Mouse (Mus musculus): ENCODE data around the gene Olfr605. TPM values are rescaled to one million over a fixed set of nuclear protein-coding genes. Genes with fewer than 3 reads are reported as not detected.
"Not testable (repeated sequence)": the region's sequence is repeated elsewhere in the genome, so short reads cannot be mapped to it uniquely, and the experiment has no call there.

Gene Olfr605
- not detected in 2 replicates for polyA plus RNA-seq (2015; fragmentation: Nextera tagmentation; extraction: Ambion mirVana)

GRCm38 (mm10) chr7:103445339-103445738 lies at the start of gene Olfr605:
Gene Olfr605, minus strand, starts transcription at chr7:103445439.
- Histone ChIP-seq H3K4me2 (no peak within 1 kb of the TSS), H3K27ac (no peak within 1 kb of the TSS), H3K4me3 (no peak within 1 kb of the TSS), H3K36me3 (no peaks in the 10 kb centered on the region), H3K27me3 (no peaks in the 10 kb centered on the region), H3K4me1 (no peaks in the 10 kb centered on the region), H3K9me3 (no peaks in the 10 kb centered on the region), H3K9ac (no peak within 1 kb of the TSS)
- ATAC-seq (ENCODE audit: borderline replicate concordance, extremely low read depth, low FRiP score, low TSS enrichment), result no peak
- 75% methylated on average over 1 of the region's 1 CpGs for WGBS

- not testable (repeated sequence) for H3K4me3 ChIP-seq; H3K27me3 ChIP-seq; H3K9me3 ChIP-seq; H3K4me2 ChIP-seq; H3K36me3 ChIP-seq; H3K4me1 ChIP-seq; H3K9ac ChIP-seq; ATAC-seq (ENCODE audit: borderline replicate concordance, extremely low read depth, low FRiP score, low TSS enrichment); H3K27ac ChIP-seq
- 81% methylated on average over 9 of the region's 9 CpGs for WGBS
These were observed 31.9 kb upstream of the Olfr605 start for GRCm38 (mm10) chr7:103477106-103477505.

- no peaks in the 10 kb centered on the region for H3K36me3 ChIP-seq
- no peak within 1 kb of the TSS for H3K4me2 ChIP-seq
- H3K9me3 ChIP-seq, result no peaks in the 10 kb centered on the region
- no peak within 1 kb of the TSS for H3K9ac ChIP-seq
- H3K4me1 ChIP-seq, result no peaks in the 10 kb centered on the region
- H3K27me3 ChIP-seq, result no peaks in the 10 kb centered on the region
- no peak within 1 kb of the TSS for H3K27ac ChIP-seq
- no peak within 1 kb of the TSS for H3K4me3 ChIP-seq
- no peak for ATAC-seq (ENCODE audit: borderline replicate concordance, extremely low read depth, low FRiP score, low TSS enrichment)
These were observed 24.3 kb upstream of the Olfr605 start, which contains the start of gene Olfr608 for GRCm38 (mm10) chr7:103469577-103469976. Gene Olfr608, plus strand, starts transcription at chr7:103469877.

DNA sequence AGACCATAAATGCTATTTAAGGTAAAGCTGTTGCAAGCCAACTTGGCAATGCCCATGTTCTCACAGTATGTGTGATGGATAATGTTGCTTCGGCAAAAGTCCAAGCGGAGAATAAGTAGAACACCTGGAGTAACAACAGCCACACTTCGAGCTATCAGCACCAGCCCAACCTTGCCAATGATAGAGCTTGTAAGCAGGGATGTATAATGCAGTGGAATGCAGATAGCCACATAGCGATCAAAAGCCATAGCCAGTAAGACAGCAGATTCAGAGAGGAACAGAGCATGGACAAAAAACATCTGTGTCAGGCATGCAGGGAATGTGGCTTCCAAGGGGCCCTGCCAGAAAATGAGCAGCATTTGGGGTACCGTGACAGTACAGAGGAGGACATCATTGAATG lies 15.4 kb upstream of the Olfr605 start:
- Histone ChIP-seq H3K9ac (no peak overlapping the region), H3K36me3 (no peaks in the 10 kb centered on the region), H3K27ac (no peak overlapping the region), H3K4me2 (no peak overlapping the region), H3K4me3 (no peak overlapping the region), H3K27me3 (no peaks in the 10 kb centered on the region), H3K9me3 (no peaks in the 10 kb centered on the region), H3K4me1 (no peaks in the 10 kb centered on the region)
- ATAC-seq (ENCODE audit: borderline replicate concordance, extremely low read depth, low FRiP score, low TSS enrichment), result no peak
- 70% methylated on average over 5 of the region's 5 CpGs for WGBS

DNA sequence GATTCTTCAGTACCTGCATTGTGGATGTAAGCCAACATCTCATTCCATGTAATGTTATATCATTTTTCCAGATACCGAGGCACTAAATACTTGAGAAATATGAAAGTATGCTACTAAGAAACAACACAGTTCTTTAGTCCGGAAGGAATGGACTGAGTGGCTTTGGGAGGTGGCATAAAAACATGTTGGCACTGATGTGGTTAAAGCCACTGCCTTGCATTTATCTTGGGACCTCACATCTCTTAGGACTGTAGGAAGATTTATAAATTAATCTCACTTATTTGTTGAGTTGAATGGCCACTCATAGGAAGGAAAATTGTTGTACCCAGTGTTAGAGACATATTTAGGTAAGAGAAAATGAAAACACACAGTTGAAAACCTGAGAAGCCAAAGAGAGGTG lies 3.5 kb upstream of the Olfr605 start, which contains the start of gene Olfr606:
Gene Olfr606 (plus strand): TSS at position 301 of the 400 bp plus-strand sequence.
- 87% methylated on average over 2 of the region's 2 CpGs for WGBS
- no peak within 1 kb of the TSS for H3K27ac ChIP-seq
- H3K4me1 ChIP-seq, result no peaks in the 10 kb centered on the region
- no peak within 1 kb of the TSS for H3K4me2 ChIP-seq
- no peak within 1 kb of the TSS for H3K9ac ChIP-seq
- no peaks in the 10 kb centered on the region for H3K36me3 ChIP-seq
- H3K9me3 ChIP-seq, result no peaks in the 10 kb centered on the region
- no peak within 1 kb of the TSS for H3K4me3 ChIP-seq
- ATAC-seq (ENCODE audit: borderline replicate concordance, extremely low read depth, low FRiP score, low TSS enrichment), result no peak
- H3K27me3 ChIP-seq, result no peaks in the 10 kb centered on the region

GRCm38 (mm10) chr7:103414772-103415171 lies 30.5 kb downstream of the Olfr605 start, which contains the start of gene Usp17lc:
Gene Usp17lc, plus strand, starts transcription at chr7:103415072.
- not testable (repeated sequence) for H3K4me3 ChIP-seq; H3K4me1 ChIP-seq; H3K27ac ChIP-seq; H3K4me2 ChIP-seq; H3K9ac ChIP-seq; H3K9me3 ChIP-seq; ATAC-seq (ENCODE audit: borderline replicate concordance, extremely low read depth, low FRiP score, low TSS enrichment); H3K27me3 ChIP-seq; H3K36me3 ChIP-seq
- WGBS, result 42% methylated on average over 1 of the region's 1 CpGs

DNA sequence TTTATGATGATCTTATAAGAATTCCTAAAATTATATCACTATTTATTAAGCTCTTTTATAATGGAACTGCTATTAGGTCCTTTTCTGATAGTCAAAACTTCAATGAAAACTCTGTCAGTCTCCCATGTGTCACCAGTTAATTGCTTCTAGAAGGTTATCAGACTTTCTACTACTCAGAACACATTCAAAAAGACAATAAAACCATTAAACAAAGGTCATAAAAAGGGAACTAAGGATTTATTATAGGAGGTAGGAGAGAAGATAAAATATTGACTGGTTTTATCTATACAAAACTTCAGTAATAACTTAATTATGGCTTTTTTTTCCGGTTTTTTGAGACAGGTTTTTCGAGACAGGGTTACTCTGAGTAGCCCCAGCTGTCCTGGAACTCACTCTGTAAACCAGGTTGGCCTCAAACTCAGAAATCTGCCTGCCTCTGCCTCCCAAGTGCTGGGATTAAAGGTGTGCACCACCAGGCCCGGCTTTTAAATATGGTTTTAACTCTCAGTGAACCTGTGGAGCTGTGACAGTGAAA lies 38.7 kb downstream of the Olfr605 start:
- WGBS, result 63% methylated on average over 3 of the region's 3 CpGs
- H3K4me1 ChIP-seq, result not testable (repeated sequence)

DNA sequence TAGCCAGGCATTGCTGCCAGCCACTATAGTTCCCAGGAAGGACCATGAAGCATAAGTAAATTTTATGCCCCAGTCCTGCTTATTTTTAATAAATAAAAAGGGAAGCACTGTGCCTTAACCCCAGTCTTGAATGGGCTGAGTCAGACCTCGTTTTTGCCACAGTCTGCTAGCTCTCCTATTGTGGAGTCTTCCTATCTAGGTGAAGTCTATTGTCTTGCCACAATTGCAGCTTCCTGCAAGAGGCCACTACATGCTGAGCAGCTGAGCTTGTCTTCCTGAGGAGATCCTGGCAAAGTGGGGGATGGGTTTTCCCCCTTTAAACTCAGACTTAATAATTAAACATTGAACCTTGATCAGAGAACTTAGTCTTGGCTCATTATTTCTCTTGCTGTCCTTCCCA lies 46.3 kb downstream of the Olfr605 start:
- 6% methylated on average over 1 of the region's 1 CpGs for WGBS
- ATAC-seq (ENCODE audit: borderline replicate concordance, extremely low read depth, low FRiP score, low TSS enrichment), result no peak

More for the DNA sequence above, 38.7 kb downstream of the Olfr605 start:
- not testable (repeated sequence) for H3K4me3 ChIP-seq; H3K27me3 ChIP-seq; ATAC-seq (ENCODE audit: borderline replicate concordance, extremely low read depth, low FRiP score, low TSS enrichment); H3K9ac ChIP-seq; H3K27ac ChIP-seq; H3K9me3 ChIP-seq; H3K4me2 ChIP-seq; H3K36me3 ChIP-seq

GRCm38 (mm10) chr7:103397758-103398157 lies 47.5 kb downstream of the Olfr605 start:
- Histone ChIP-seq H3K9me3 (no peaks in the 10 kb centered on the region), H3K27ac (no peak overlapping the region), H3K4me3 (no peak overlapping the region), H3K9ac (no peak overlapping the region), H3K4me2 (no peak overlapping the region), H3K27me3 (no peaks in the 10 kb centered on the region), H3K4me1 (no peaks in the 10 kb centered on the region), H3K36me3 (no peaks in the 10 kb centered on the region)
- ATAC-seq (ENCODE audit: borderline replicate concordance, extremely low read depth, low FRiP score, low TSS enrichment), result no peak

More for the DNA sequence above, 46.3 kb downstream of the Olfr605 start:
- Histone ChIP-seq H3K27ac (no peak overlapping the region), H3K9me3 (no peaks in the 10 kb centered on the region), H3K4me2 (no peak overlapping the region), H3K4me3 (no peak overlapping the region), H3K27me3 (no peaks in the 10 kb centered on the region), H3K36me3 (no peaks in the 10 kb centered on the region), H3K4me1 (no peaks in the 10 kb centered on the region), H3K9ac (no peak overlapping the region)

Small RNA genes within 50 kb of the gene (microRNA-seq; reads per million reads assigned to microRNA genes)
- gene Gm25774, result not detected

Other genes with a start within 250 kb of the Olfr605 start
- not detected in 2 replicates for gene Olfr593, start 233.6 kb downstream of the Olfr605 start, polyA plus RNA-seq (2015; fragmentation: Nextera tagmentation; extraction: Ambion mirVana)
- not detected in 2 replicates for gene Olfr594, start 228.4 kb downstream of the Olfr605 start, polyA plus RNA-seq (2015; fragmentation: Nextera tagmentation; extraction: Ambion mirVana)
- not detected in 2 replicates for gene Usp17ld, start 192.9 kb downstream of the Olfr605 start, polyA plus RNA-seq (2015; fragmentation: Nextera tagmentation; extraction: Ambion mirVana)
- not detected in 2 replicates for gene Olfr596, start 139.8 kb downstream of the Olfr605 start, polyA plus RNA-seq (2015; fragmentation: Nextera tagmentation; extraction: Ambion mirVana)
- gene Olfr597, start 129.1 kb downstream of the Olfr605 start, polyA plus RNA-seq (2015; fragmentation: Nextera tagmentation; extraction: Ambion mirVana), result not detected in 2 replicates
- gene Olfr598, start 121.9 kb downstream of the Olfr605 start, polyA plus RNA-seq (2015; fragmentation: Nextera tagmentation; extraction: Ambion mirVana), result not detected in 2 replicates
- not detected in 2 replicates for gene Olfr599, start 109.5 kb downstream of the Olfr605 start, polyA plus RNA-seq (2015; fragmentation: Nextera tagmentation; extraction: Ambion mirVana)
- gene Olfr600, start 95.8 kb downstream of the Olfr605 start, polyA plus RNA-seq (2015; fragmentation: Nextera tagmentation; extraction: Ambion mirVana), result not detected in 2 replicates
- gene Olfr601, start 82.8 kb downstream of the Olfr605 start, polyA plus RNA-seq (2015; fragmentation: Nextera tagmentation; extraction: Ambion mirVana), result not detected in 2 replicates
- gene Olfr603, start 59.3 kb downstream of the Olfr605 start, polyA plus RNA-seq (2015; fragmentation: Nextera tagmentation; extraction: Ambion mirVana), result not detected in 2 replicates
- gene Usp17lc, start 30.4 kb downstream of the Olfr605 start, polyA plus RNA-seq (2015; fragmentation: Nextera tagmentation; extraction: Ambion mirVana), result not detected in 2 replicates
- gene Olfr606, start 3.6 kb upstream of the Olfr605 start, polyA plus RNA-seq (2015; fragmentation: Nextera tagmentation; extraction: Ambion mirVana), result not detected in 2 replicates
- gene Olfr607, start 18.7 kb upstream of the Olfr605 start, polyA plus RNA-seq (2015; fragmentation: Nextera tagmentation; extraction: Ambion mirVana), result not detected in 2 replicates
- gene Olfr608, start 24.4 kb upstream of the Olfr605 start, polyA plus RNA-seq (2015; fragmentation: Nextera tagmentation; extraction: Ambion mirVana), result not detected in 2 replicates
- not detected in 2 replicates for gene Olfr609, start 52.6 kb upstream of the Olfr605 start, polyA plus RNA-seq (2015; fragmentation: Nextera tagmentation; extraction: Ambion mirVana)
- gene Olfr610, start 66.7 kb upstream of the Olfr605 start, polyA plus RNA-seq (2015; fragmentation: Nextera tagmentation; extraction: Ambion mirVana), result not detected in 2 replicates
- not detected in 2 replicates for gene Olfr611, start 75.4 kb upstream of the Olfr605 start, polyA plus RNA-seq (2015; fragmentation: Nextera tagmentation; extraction: Ambion mirVana)
- not detected in 2 replicates for gene Olfr612, start 97.3 kb upstream of the Olfr605 start, polyA plus RNA-seq (2015; fragmentation: Nextera tagmentation; extraction: Ambion mirVana)
- not detected in 2 replicates for gene Olfr613, start 102.6 kb upstream of the Olfr605 start, polyA plus RNA-seq (2015; fragmentation: Nextera tagmentation; extraction: Ambion mirVana)
- not detected in 2 replicates for gene Olfr615, start 110.6 kb upstream of the Olfr605 start, polyA plus RNA-seq (2015; fragmentation: Nextera tagmentation; extraction: Ambion mirVana)
- not detected in 2 replicates for gene Olfr616, start 123.7 kb upstream of the Olfr605 start, polyA plus RNA-seq (2015; fragmentation: Nextera tagmentation; extraction: Ambion mirVana)
- not detected in 2 replicates for gene Olfr617, start 127.6 kb upstream of the Olfr605 start, polyA plus RNA-seq (2015; fragmentation: Nextera tagmentation; extraction: Ambion mirVana)
- gene Olfr618, start 144.7 kb upstream of the Olfr605 start, polyA plus RNA-seq (2015; fragmentation: Nextera tagmentation; extraction: Ambion mirVana), result not detected in 2 replicates
- not detected in 2 replicates for gene Olfr619, start 155.1 kb upstream of the Olfr605 start, polyA plus RNA-seq (2015; fragmentation: Nextera tagmentation; extraction: Ambion mirVana)
- gene Olfr620, start 167.1 kb upstream of the Olfr605 start, polyA plus RNA-seq (2015; fragmentation: Nextera tagmentation; extraction: Ambion mirVana), result not detected in 2 replicates
- not detected in 2 replicates for gene Olfr622, start 197.3 kb upstream of the Olfr605 start, polyA plus RNA-seq (2015; fragmentation: Nextera tagmentation; extraction: Ambion mirVana)
- not detected in 2 replicates for gene Olfr623, start 218.3 kb upstream of the Olfr605 start, polyA plus RNA-seq (2015; fragmentation: Nextera tagmentation; extraction: Ambion mirVana)
- 0.04 TPM in 1 of 2 replicates, not detected in the other for gene Olfr624, start 225.8 kb upstream of the Olfr605 start, polyA plus RNA-seq (2015; fragmentation: Nextera tagmentation; extraction: Ambion mirVana)
- not detected in 2 replicates for gene Olfr625-ps1, start 237.3 kb upstream of the Olfr605 start, polyA plus RNA-seq (2015; fragmentation: Nextera tagmentation; extraction: Ambion mirVana)

All from lung, embryonic 15.5 days (tissue).